Mouse (Mus musculus) cerebellum, postnatal 4 days (tissue): ENCODE measurements around the gene Ogfod2.
A peak's percentile ranks its signal among the peaks of the same experiment; 100 is the strongest.

Source experiments
- DNase-seq, 2 experiments: peaks; one replicate each; pipeline ENCODE4 v3.0.0; 2022; ENCODE audit warnings: low spot score in 2 of 2, mixed read lengths in 1 of 2

Ogfod2 gene

GRCm38 (mm10) chr5:124111742-124112497, at the start of gene Ogfod2:
Gene Ogfod2 (plus strand): TSS chr5:124112297.
- DNase-seq, result peak; percentile 86 to 95

- no peak for DNase-seq
Observed at GRCm38 (mm10) chr5:124069657-124070056, 42.4 kb upstream of the Ogfod2 start.

- DNase-seq, result no peak
Observed at GRCm38 (mm10) chr5:124073682-124074081, 38.4 kb upstream of the Ogfod2 start.

- no peak for DNase-seq
Observed at GRCm38 (mm10) chr5:124074845-124075307, 37.2 kb upstream of the Ogfod2 start.

GRCm38 (mm10) chr5:124075716-124076115, 36.4 kb upstream of the Ogfod2 start:
- no peak for DNase-seq

GRCm38 (mm10) chr5:124076559-124076958, 35.5 kb upstream of the Ogfod2 start:
- DNase-seq, result no peak

- DNase-seq, result no peak
Observed at GRCm38 (mm10) chr5:124077241-124077640, 34.9 kb upstream of the Ogfod2 start.

GRCm38 (mm10) chr5:124077856-124078460, 34.1 kb upstream of the Ogfod2 start:
- DNase-seq, result no peak

- DNase-seq, result peak in 1 of 2 experiments; percentile 70
Observed at GRCm38 (mm10) chr5:124078794-124079416, 33.2 kb upstream of the Ogfod2 start.

- no peak for DNase-seq
Observed at GRCm38 (mm10) chr5:124079880-124080279, 32.2 kb upstream of the Ogfod2 start.

GRCm38 (mm10) chr5:124082447-124082846, 29.6 kb upstream of the Ogfod2 start:
- DNase-seq, result no peak

GRCm38 (mm10) chr5:124082941-124083688, 29.0 kb upstream of the Ogfod2 start:
- no peak for DNase-seq

GRCm38 (mm10) chr5:124083850-124084587, 28.1 kb upstream of the Ogfod2 start:
- no peak for DNase-seq

- peak; percentile 71 to 89 for DNase-seq
Observed at GRCm38 (mm10) chr5:124084588-124085173, 27.4 kb upstream of the Ogfod2 start.

- DNase-seq, result no peak
Observed at GRCm38 (mm10) chr5:124085513-124085912, 26.6 kb upstream of the Ogfod2 start.

- no peak for DNase-seq
Observed at GRCm38 (mm10) chr5:124086876-124087275, 25.2 kb upstream of the Ogfod2 start.

- DNase-seq, result no peak
Observed at GRCm38 (mm10) chr5:124089868-124090267, 22.2 kb upstream of the Ogfod2 start.

GRCm38 (mm10) chr5:124091951-124092406, 20.1 kb upstream of the Ogfod2 start:
- no peak for DNase-seq

- no peak for DNase-seq
Observed at GRCm38 (mm10) chr5:124093120-124093794, 18.8 kb upstream of the Ogfod2 start.
